Mouse (Mus musculus) mammary gland, adult 2 months (tissue): ENCODE data around the gene Was. TPM values are rescaled to one million over a fixed set of nuclear protein-coding genes. Genes with fewer than 3 reads are reported as not detected.

ENCODE experiments used
- polyA plus RNA-seq: library from polyadenylated mRNA; depleted of rRNA; stranded (reverse); fragments of >200 nt; gene quantifications from 2 replicates; pipeline ENCODE4 v1.2.3, GENCODE M21; 2012; ENCODE audit warnings: low replicate concordance; rRNA removed

The Was gene
- 17.7 and 40.1 TPM in 2 replicates for polyA plus RNA-seq

GRCm38 (mm10) chrX:8090346-8090953 lies at the start of gene Was:
Gene Was (minus strand): TSS chrX:8090498.

GRCm38 (mm10) chrX:8132017-8132976 lies 42.0 kb upstream of the Was start, which contains the start of gene Wdr13:
Gene Wdr13 (minus strand): TSS chrX:8132892.

GRCm38 (mm10) chrX:8074430-8075014 lies 15.8 kb downstream of the Was start, which contains the start of gene Suv39h1:
Gene Suv39h1 (minus strand): TSS chrX:8074760.

Other genes with a start within 250 kb of the Was start
- 25.7 and 37.9 TPM in 2 replicates for gene Otud5, start 249.1 kb downstream of the Was start, polyA plus RNA-seq
- 19.4 and 44.8 TPM in 2 replicates for gene Pim2, start 212.2 kb downstream of the Was start, polyA plus RNA-seq
- gene Slc35a2, start 206.5 kb downstream of the Was start, polyA plus RNA-seq, result 70.2 and 98.2 TPM in 2 replicates
- 60.2 and 64.8 TPM in 2 replicates for gene Pqbp1, start 191.2 kb downstream of the Was start, polyA plus RNA-seq
- 45.2 and 48.8 TPM in 2 replicates for gene Timm17b, start 191.1 kb downstream of the Was start, polyA plus RNA-seq
- not detected in 2 replicates for gene Gm10491, start 182.7 kb downstream of the Was start, polyA plus RNA-seq
- gene Gm10490, start 181.0 kb downstream of the Was start, polyA plus RNA-seq, result not detected in 2 replicates
- gene Pcsk1n, start 170.7 kb downstream of the Was start, polyA plus RNA-seq, result 0.12 TPM in 1 of 2 replicates, not detected in the other
- not detected in 2 replicates for gene Eras, start 161.9 kb downstream of the Was start, polyA plus RNA-seq
- gene Hdac6, start 142.6 kb downstream of the Was start, polyA plus RNA-seq, result 28.6 and 37.1 TPM in 2 replicates
- 1.9 TPM in 2 replicates for gene Gata1, start 112.4 kb downstream of the Was start, polyA plus RNA-seq
- gene Glod5, start 72.0 kb downstream of the Was start, polyA plus RNA-seq, result not detected in 2 replicates
- gene Suv39h1, start 15.7 kb downstream of the Was start, polyA plus RNA-seq, result 10.0 and 14.5 TPM in 2 replicates
- 84.1 and 145 TPM in 2 replicates for gene Wdr13, start 42.4 kb upstream of the Was start, polyA plus RNA-seq
- 59.0 and 77.2 TPM in 2 replicates for gene Rbm3, start 55.4 kb upstream of the Was start, polyA plus RNA-seq
- gene Tbc1d25, start 85.7 kb upstream of the Was start, polyA plus RNA-seq, result 17.8 and 27.4 TPM in 2 replicates
- 101 and 104 TPM in 2 replicates for gene Ebp, start 103.0 kb upstream of the Was start, polyA plus RNA-seq
- gene Porcn, start 116.0 kb upstream of the Was start, polyA plus RNA-seq, result 39.5 and 42.5 TPM in 2 replicates
- gene Ftsj1, start 161.9 kb upstream of the Was start, polyA plus RNA-seq, result 28.8 and 40.2 TPM in 2 replicates
- gene Slc38a5, start 180.6 kb upstream of the Was start, polyA plus RNA-seq, result 0.11 and 0.23 TPM in 2 replicates
- gene Ssxb10, start 236.9 kb upstream of the Was start, polyA plus RNA-seq, result not detected in 2 replicates